Mouse (Mus musculus) kidney, embryonic 14.5 days (tissue): Measurements from ENCODE around the gene Elovl6. TPM values are rescaled to one million over a fixed set of nuclear protein-coding genes. Genes with fewer than 3 reads are reported as not detected.

Experiments
- ATAC-seq: fragments of 200-750 bp; cut with Nextera tagmentation; 2 replicates; pipeline ENCODE4 v1.8.0; 2017; ENCODE audit warnings: moderate number of reproducible peaks, mild to moderate bottlenecking, moderate TSS enrichment, moderate library complexity; ENCODE audit not compliant: low FRiP score, low TSS enrichment
- H3K27ac ChIP-seq: fragments of 300-500 bp; sonication (generic); 2 replicates; pipeline ENCODE4 v1.5.1; 2014; ENCODE audit warnings: low read depth, mild to moderate bottlenecking, low read length, moderate library complexity, mixed read lengths
- H3K27me3 ChIP-seq: fragments of 300-500 bp; sonication (generic); 2 replicates; pipeline ENCODE4 v1.6.1; 2014; ENCODE audit warnings: mild to moderate bottlenecking, low read length; ENCODE audit not compliant: control insufficient read depth, insufficient read depth
- H3K36me3 ChIP-seq: fragments of 300-500 bp; sonication (generic); 2 replicates; pipeline ENCODE4 v1.6.1; 2014; ENCODE audit warnings: low read length, mixed read lengths; ENCODE audit not compliant: control insufficient read depth, insufficient read depth
- H3K4me1 ChIP-seq: fragments of 300-500 bp; sonication (generic); 2 replicates; pipeline ENCODE4 v1.6.1; 2014; ENCODE audit warnings: low read length, mixed read lengths; ENCODE audit not compliant: control insufficient read depth, insufficient read depth
- H3K4me2 ChIP-seq: fragments of 300-500 bp; sonication (generic); replicated peaks from 2 replicates; pipeline ENCODE4 v1.6.1; 2014; ENCODE audit warnings: low read depth, mild to moderate bottlenecking, low read length
- H3K4me3 ChIP-seq: fragments of 300-500 bp; sonication (generic); 2 replicates; pipeline ENCODE4 v1.5.1; 2014; ENCODE audit warnings: mild to moderate bottlenecking, low read length
- H3K9ac ChIP-seq: fragments of 300-500 bp; sonication (generic); 2 replicates; pipeline ENCODE4 v1.6.1; 2014; ENCODE audit warnings: low read depth, mild to moderate bottlenecking, low read length, moderate library complexity
- H3K9me3 ChIP-seq: fragments of 300-500 bp; sonication (generic); 2 replicates; pipeline ENCODE4 v1.6.1; 2016; ENCODE audit warnings: low read length; ENCODE audit not compliant: control insufficient read depth
- WGBS: fragments of 180-500 bp; shearing (Covaris S2); extraction: QIAGEN DNeasy Blood & Tissue Kit; methylation state at CpG from one replicate; pipeline ENCODE4 v1.1.7; 2014; 5-methylcytosine and 5-hydroxymethylcytosine counted together
- polyA plus RNA-seq: library from polyadenylated mRNA; unstranded; fragments of >200 nt; fragmentation: Nextera tagmentation; extraction: Ambion mirVana; gene quantifications from 2 replicates; pipeline ENCODE4 v1.2.1, GENCODE M21; 2014

The Elovl6 gene
- polyA plus RNA-seq, 1 experiment from 2014 or later: 50.4 TPM

- H3K36me3 ChIP-seq: no peaks in the 10 kb centered on the region
- no peak overlapping the region for H3K9ac ChIP-seq
- no peak overlapping the region for H3K4me3 ChIP-seq
- 86% methylated on average over 2 of the region's 2 CpGs for WGBS
- 0 out of 2 replicates have a peak, but pooled peaks cover 5% of the 10 kb centered on the region for H3K4me1 ChIP-seq
- H3K4me2 ChIP-seq: no peak overlapping the region
- H3K27me3 ChIP-seq: no peaks in the 10 kb centered on the region
- ATAC-seq: no peak
- no peaks in the 10 kb centered on the region for H3K9me3 ChIP-seq
- no peak overlapping the region for H3K27ac ChIP-seq
Observed at GRCm38 (mm10) chr3:129566013-129566412, 33.9 kb downstream of the Elovl6 start.

GRCm38 (mm10) chr3:129566876-129567275 lies 34.7 kb downstream of the Elovl6 start:
- Histone ChIP-seq H3K27ac (no peak overlapping the region), H3K4me2 (no peak overlapping the region), H3K4me3 (no peak overlapping the region), H3K9me3 (no peaks in the 10 kb centered on the region), H3K36me3 (no peaks in the 10 kb centered on the region), H3K4me1 (0 out of 2 replicates have a peak, but pooled peaks cover 5% of the 10 kb centered on the region), H3K9ac (no peak overlapping the region), H3K27me3 (no peaks in the 10 kb centered on the region)
- 84% methylated on average over 5 of the region's 5 CpGs for WGBS
- no peak for ATAC-seq

GRCm38 (mm10) chr3:129568506-129568905 lies 36.4 kb downstream of the Elovl6 start:
- H3K27ac ChIP-seq: no peak overlapping the region

GRCm38 (mm10) chr3:129570989-129571388 lies 38.8 kb downstream of the Elovl6 start:
- no peaks in the 10 kb centered on the region; the same call in 1 of the 2 replicates for H3K36me3 ChIP-seq
- no peaks in the 10 kb centered on the region for H3K27me3 ChIP-seq
- no peaks in the 10 kb centered on the region for H3K9me3 ChIP-seq
- no peak overlapping the region for H3K4me3 ChIP-seq
- no peak for ATAC-seq
- no peak overlapping the region for H3K9ac ChIP-seq
- H3K4me1 ChIP-seq: 0 out of 2 replicates have a peak, but pooled peaks cover 5% of the 10 kb centered on the region
- 90% methylated on average over 8 of the region's 8 CpGs for WGBS
- no peak overlapping the region for H3K4me2 ChIP-seq
- H3K27ac ChIP-seq: no peak overlapping the region

More at GRCm38 (mm10) chr3:129568506-129568905, 36.4 kb downstream of the Elovl6 start:
- WGBS: 76% methylated on average over 7 of the region's 7 CpGs
- H3K36me3 ChIP-seq: no peaks in the 10 kb centered on the region
- ATAC-seq: no peak
- H3K9ac ChIP-seq: no peak overlapping the region
- H3K4me3 ChIP-seq: no peak overlapping the region
- no peaks in the 10 kb centered on the region for H3K9me3 ChIP-seq
- 0 out of 2 replicates have a peak, but pooled peaks cover 5% of the 10 kb centered on the region for H3K4me1 ChIP-seq
- no peaks in the 10 kb centered on the region for H3K27me3 ChIP-seq
- H3K4me2 ChIP-seq: no peak overlapping the region

GRCm38 (mm10) chr3:129571642-129572041 lies 39.5 kb downstream of the Elovl6 start:
- Histone ChIP-seq H3K4me1 (0 out of 2 replicates have a peak, but pooled peaks cover 5% of the 10 kb centered on the region), H3K36me3 (no peaks in the 10 kb centered on the region; the same call in 1 of the 2 replicates), H3K27me3 (no peaks in the 10 kb centered on the region), H3K9ac (no peak overlapping the region), H3K9me3 (no peaks in the 10 kb centered on the region), H3K27ac (no peak overlapping the region), H3K4me3 (no peak overlapping the region), H3K4me2 (no peak overlapping the region)
- WGBS: 77% methylated on average over 5 of the region's 5 CpGs
- ATAC-seq: no peak

- Histone ChIP-seq H3K4me1 (0 out of 2 replicates have a peak, but pooled peaks cover 5% of the 10 kb centered on the region), H3K9ac (no peak overlapping the region), H3K9me3 (no peaks in the 10 kb centered on the region), H3K4me2 (no peak overlapping the region), H3K36me3 (no peaks in the 10 kb centered on the region; the same call in 1 of the 2 replicates), H3K27me3 (no peaks in the 10 kb centered on the region), H3K27ac (no peak overlapping the region), H3K4me3 (no peak overlapping the region)
- WGBS: 92% methylated on average over 4 of the region's 4 CpGs
- no peak for ATAC-seq
Observed at GRCm38 (mm10) chr3:129572959-129573358, 40.8 kb downstream of the Elovl6 start.

- Histone ChIP-seq H3K36me3 (no peaks in the 10 kb centered on the region; the same call in 1 of the 2 replicates), H3K27me3 (no peaks in the 10 kb centered on the region), H3K4me2 (no peak overlapping the region), H3K9me3 (no peaks in the 10 kb centered on the region), H3K4me3 (no peak overlapping the region), H3K27ac (no peak overlapping the region), H3K9ac (no peak overlapping the region), H3K4me1 (no peaks in the 10 kb centered on the region)
- 71% methylated on average over 4 of the region's 4 CpGs for WGBS
- ATAC-seq: 0 out of 2 replicates have a peak, but pooled peaks have one; percentile 29
Observed at GRCm38 (mm10) chr3:129573609-129574008, 41.5 kb downstream of the Elovl6 start.

GRCm38 (mm10) chr3:129575086-129575485 lies 42.9 kb downstream of the Elovl6 start:
- over 99% methylated on average over 4 of the region's 4 CpGs for WGBS
- H3K27ac ChIP-seq: no peak overlapping the region
- no peaks in the 10 kb centered on the region for H3K27me3 ChIP-seq
- no peaks in the 10 kb centered on the region for H3K4me1 ChIP-seq
- ATAC-seq: no peak
- no peaks in the 10 kb centered on the region; the same call in 1 of the 2 replicates for H3K36me3 ChIP-seq
- no peaks in the 10 kb centered on the region for H3K9me3 ChIP-seq
- H3K9ac ChIP-seq: no peak overlapping the region
- H3K4me2 ChIP-seq: no peak overlapping the region
- H3K4me3 ChIP-seq: no peak overlapping the region

GRCm38 (mm10) chr3:129576522-129576921 lies 44.4 kb downstream of the Elovl6 start:
- H3K4me2 ChIP-seq: no peak overlapping the region
- 92% methylated on average over 6 of the region's 6 CpGs for WGBS
- no peak overlapping the region for H3K4me3 ChIP-seq
- ATAC-seq: no peak
- no peaks in the 10 kb centered on the region for H3K4me1 ChIP-seq
- H3K9ac ChIP-seq: no peak overlapping the region
- H3K9me3 ChIP-seq: no peaks in the 10 kb centered on the region
- H3K27ac ChIP-seq: no peak overlapping the region
- H3K27me3 ChIP-seq: no peaks in the 10 kb centered on the region
- H3K36me3 ChIP-seq: no peaks in the 10 kb centered on the region; the same call in 1 of the 2 replicates
